Mouse (Mus musculus): ENCODE data around the gene Nlrx1. TPM values are rescaled to one million over a fixed set of nuclear protein-coding genes. Genes with fewer than 3 reads are reported as not detected.

Gene Nlrx1
- polyA plus RNA-seq, 1 experiment from 2014 or later = 6.8 TPM

GRCm38 (mm10) chr9:44209416-44209815, 59.0 kb downstream of the Nlrx1 start:
- Histone ChIP-seq H3K4me2 (ENCODE audit: low read length) (no peak overlapping the region), H3K36me3 (ENCODE audit: insufficient read depth, low read length) (no peaks in the 10 kb centered on the region), H3K4me1 (replicated peaks; ENCODE audit: insufficient read depth, low read length) (no peaks in the 10 kb centered on the region), H3K4me3 (replicated peaks; ENCODE audit: low read depth, low read length) (no peak overlapping the region), H3K27ac (no peak overlapping the region), H3K9ac (ENCODE audit: low read depth, low read length) (no peak overlapping the region), H3K27me3 (ENCODE audit: insufficient read depth, low read length) (no peaks in the 10 kb centered on the region), H3K9me3 (replicated peaks; ENCODE audit: low read length) (no peaks in the 10 kb centered on the region)
- WGBS = 98% methylated on average over 4 of the region's 4 CpGs
- DNase-seq (ENCODE audit: low spot score) = no peak
- no peak for TF ChIP-seq CTCF (IDR thresholded peaks at IDR 0.05; ENCODE audit: low read depth)
- ATAC-seq (replicated peaks; ENCODE audit: low FRiP score, low read depth) = no peak

- H3K4me2 ChIP-seq (ENCODE audit: low read length) = no peak overlapping the region
- 94% methylated on average over 2 of the region's 2 CpGs for WGBS
- DNase-seq (ENCODE audit: low spot score) = no peak
These were observed 60.6 kb downstream of the Nlrx1 start for GRCm38 (mm10) chr9:44207840-44208239.

More at GRCm38 (mm10) chr9:44207840-44208239, 60.6 kb downstream of the Nlrx1 start:
- ATAC-seq (replicated peaks; ENCODE audit: low FRiP score, low read depth) = no peak
- no peaks in the 10 kb centered on the region for H3K9me3 ChIP-seq (replicated peaks; ENCODE audit: low read length)
- H3K27me3 ChIP-seq (ENCODE audit: insufficient read depth, low read length) = no peaks in the 10 kb centered on the region
- no peak overlapping the region for H3K9ac ChIP-seq (ENCODE audit: low read depth, low read length)
- no peaks in the 10 kb centered on the region for H3K36me3 ChIP-seq (ENCODE audit: insufficient read depth, low read length)
- no peaks in the 10 kb centered on the region for H3K4me1 ChIP-seq (replicated peaks; ENCODE audit: insufficient read depth, low read length)
- H3K27ac ChIP-seq = no peak overlapping the region
- H3K4me3 ChIP-seq (replicated peaks; ENCODE audit: low read depth, low read length) = no peak overlapping the region
- no peak for TF ChIP-seq CTCF (IDR thresholded peaks at IDR 0.05; ENCODE audit: low read depth)

Other genes starting within 250 kb of the Nlrx1 start
- 9.9 and 13.6 TPM in 2 replicates for gene Thy1, start 225.2 kb downstream of the Nlrx1 start, polyA plus RNA-seq (2015; fragmentation: Nextera tagmentation; extraction: Ambion mirVana)
- gene Usp2, start 201.6 kb downstream of the Nlrx1 start, polyA plus RNA-seq (2015; fragmentation: Nextera tagmentation; extraction: Ambion mirVana) = 62.9 and 72.1 TPM in 2 replicates
- 0.11 and 0.16 TPM in 2 replicates for gene Mfrp, start 166.9 kb downstream of the Nlrx1 start, polyA plus RNA-seq (2015; fragmentation: Nextera tagmentation; extraction: Ambion mirVana)
- gene C1qtnf5, start 161.4 kb downstream of the Nlrx1 start, polyA plus RNA-seq (2015; fragmentation: Nextera tagmentation; extraction: Ambion mirVana) = 9.7 and 12.3 TPM in 2 replicates
- gene Gm49380, start 155.1 kb downstream of the Nlrx1 start, polyA plus RNA-seq (2015; fragmentation: Nextera tagmentation; extraction: Ambion mirVana) = not detected in 2 replicates
- 46.6 and 49.7 TPM in 2 replicates for gene Rnf26, start 155.1 kb downstream of the Nlrx1 start, polyA plus RNA-seq (2015; fragmentation: Nextera tagmentation; extraction: Ambion mirVana)
- 46.3 and 46.6 TPM in 2 replicates for gene Mcam, start 134.1 kb downstream of the Nlrx1 start, polyA plus RNA-seq (2015; fragmentation: Nextera tagmentation; extraction: Ambion mirVana)
- gene Cbl, start 34.5 kb downstream of the Nlrx1 start, polyA plus RNA-seq (2015; fragmentation: Nextera tagmentation; extraction: Ambion mirVana) = 9.9 and 10.4 TPM in 2 replicates
- gene Ccdc153, start 27.9 kb downstream of the Nlrx1 start, polyA plus RNA-seq (2015; fragmentation: Nextera tagmentation; extraction: Ambion mirVana) = not detected in 2 replicates
- gene Pdzd3, start 17.1 kb downstream of the Nlrx1 start, polyA plus RNA-seq (2015; fragmentation: Nextera tagmentation; extraction: Ambion mirVana) = 16.0 and 16.7 TPM in 2 replicates
- gene Abcg4, start 20.0 kb upstream of the Nlrx1 start, polyA plus RNA-seq (2015; fragmentation: Nextera tagmentation; extraction: Ambion mirVana) = 1.0 and 1.6 TPM in 2 replicates
- 14.9 and 18.5 TPM in 2 replicates for gene Hinfp, start 37.1 kb upstream of the Nlrx1 start, polyA plus RNA-seq (2015; fragmentation: Nextera tagmentation; extraction: Ambion mirVana)
- 11.6 and 13.0 TPM in 2 replicates for gene C2cd2l, start 51.7 kb upstream of the Nlrx1 start, polyA plus RNA-seq (2015; fragmentation: Nextera tagmentation; extraction: Ambion mirVana)
- gene Dpagt1, start 57.4 kb upstream of the Nlrx1 start, polyA plus RNA-seq (2015; fragmentation: Nextera tagmentation; extraction: Ambion mirVana) = 32.2 and 33.6 TPM in 2 replicates
- gene H2afx, start 66.1 kb upstream of the Nlrx1 start, polyA plus RNA-seq (2015; fragmentation: Nextera tagmentation; extraction: Ambion mirVana) = 186 and 205 TPM in 2 replicates
- gene Hmbs, start 75.6 kb upstream of the Nlrx1 start, polyA plus RNA-seq (2015; fragmentation: Nextera tagmentation; extraction: Ambion mirVana) = 88.2 and 95.8 TPM in 2 replicates
- 30.3 and 31.1 TPM in 2 replicates for gene Vps11, start 93.1 kb upstream of the Nlrx1 start, polyA plus RNA-seq (2015; fragmentation: Nextera tagmentation; extraction: Ambion mirVana)
- gene Hyou1, start 110.9 kb upstream of the Nlrx1 start, polyA plus RNA-seq (2015; fragmentation: Nextera tagmentation; extraction: Ambion mirVana) = 22.1 and 25.8 TPM in 2 replicates
- 88.7 and 101 TPM in 2 replicates for gene Slc37a4, start 128.3 kb upstream of the Nlrx1 start, polyA plus RNA-seq (2015; fragmentation: Nextera tagmentation; extraction: Ambion mirVana)
- gene Rps25, start 138.5 kb upstream of the Nlrx1 start, polyA plus RNA-seq (2015; fragmentation: Nextera tagmentation; extraction: Ambion mirVana) = 2,620 and 2,934 TPM in 2 replicates
- gene Trappc4, start 139.0 kb upstream of the Nlrx1 start, polyA plus RNA-seq (2015; fragmentation: Nextera tagmentation; extraction: Ambion mirVana) = 130 and 135 TPM in 2 replicates
- gene Ccdc84, start 150.0 kb upstream of the Nlrx1 start, polyA plus RNA-seq (2015; fragmentation: Nextera tagmentation; extraction: Ambion mirVana) = 25.5 and 29.2 TPM in 2 replicates
- gene Foxr1, start 172.5 kb upstream of the Nlrx1 start, polyA plus RNA-seq (2015; fragmentation: Nextera tagmentation; extraction: Ambion mirVana) = not detected in 2 replicates
- 19.9 and 27.8 TPM in 2 replicates for gene Upk2, start 186.4 kb upstream of the Nlrx1 start, polyA plus RNA-seq (2015; fragmentation: Nextera tagmentation; extraction: Ambion mirVana)
- gene Bcl9l, start 214.2 kb upstream of the Nlrx1 start, polyA plus RNA-seq (2015; fragmentation: Nextera tagmentation; extraction: Ambion mirVana) = 8.7 and 9.1 TPM in 2 replicates

Measured in kidney, postnatal 0 days (tissue).